Mouse (Mus musculus) urinary bladder, postnatal 14 days (tissue): Measurements from ENCODE around the gene Sec24b.
A peak's percentile ranks its signal among the peaks of the same experiment; 100 is the strongest.

ENCODE experiments used
- DNase-seq: peaks from one replicate; pipeline ENCODE4 v3.0.0; 2021; ENCODE audit warnings: low spot score

Gene Sec24b

GRCm38 (mm10) chr3:130054587-130054986 is 6.8 kb downstream of the Sec24b start:
- DNase-seq = peak; percentile 67

- no peak for DNase-seq
Measured at GRCm38 (mm10) chr3:130053340-130054066, 7.8 kb downstream of the Sec24b start.

GRCm38 (mm10) chr3:130052541-130053298 is 8.6 kb downstream of the Sec24b start:
- no peak for DNase-seq

DNA sequence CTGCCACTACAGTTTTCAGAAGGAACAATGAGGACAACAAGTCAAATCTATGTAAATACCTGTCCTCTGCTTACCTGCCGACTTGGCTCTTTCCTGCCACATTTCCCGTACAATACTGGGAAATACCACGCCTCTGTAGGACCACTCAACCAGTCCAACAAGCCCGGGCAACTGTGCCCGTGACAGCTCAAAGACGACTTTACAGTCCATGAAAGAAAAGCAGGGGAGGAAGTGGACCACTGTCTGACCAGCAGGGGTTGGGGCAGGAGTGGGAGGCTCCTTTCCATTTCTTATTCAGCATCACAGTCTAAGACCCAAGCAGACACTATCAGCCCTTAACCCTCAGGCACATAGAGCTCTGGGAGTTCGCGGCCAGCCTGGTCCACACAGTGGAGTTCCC is 9.2 kb downstream of the Sec24b start:
- DNase-seq = no peak

DNA sequence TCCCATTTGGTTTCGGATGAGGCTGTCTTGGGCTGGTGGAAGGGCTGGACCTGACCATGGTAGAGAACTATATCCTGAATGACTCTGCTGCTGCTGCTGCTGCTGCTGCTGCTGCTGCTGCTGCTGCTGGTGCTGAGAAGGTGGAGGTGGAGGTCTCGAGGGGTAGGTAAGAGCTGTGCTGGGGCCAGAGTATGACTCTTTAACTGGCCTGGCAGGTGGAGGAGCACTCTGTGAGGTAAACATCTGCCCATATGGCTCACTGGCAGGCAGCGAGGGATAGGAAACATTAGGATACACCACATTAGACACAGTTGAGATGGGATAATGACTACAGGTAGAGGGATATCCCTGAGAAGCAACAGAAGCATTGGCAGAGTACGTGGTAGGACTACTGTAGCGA is 20.6 kb downstream of the Sec24b start:
- DNase-seq = no peak

GRCm38 (mm10) chr3:130040017-130040416 is 21.3 kb downstream of the Sec24b start:
- DNase-seq = no peak

DNA sequence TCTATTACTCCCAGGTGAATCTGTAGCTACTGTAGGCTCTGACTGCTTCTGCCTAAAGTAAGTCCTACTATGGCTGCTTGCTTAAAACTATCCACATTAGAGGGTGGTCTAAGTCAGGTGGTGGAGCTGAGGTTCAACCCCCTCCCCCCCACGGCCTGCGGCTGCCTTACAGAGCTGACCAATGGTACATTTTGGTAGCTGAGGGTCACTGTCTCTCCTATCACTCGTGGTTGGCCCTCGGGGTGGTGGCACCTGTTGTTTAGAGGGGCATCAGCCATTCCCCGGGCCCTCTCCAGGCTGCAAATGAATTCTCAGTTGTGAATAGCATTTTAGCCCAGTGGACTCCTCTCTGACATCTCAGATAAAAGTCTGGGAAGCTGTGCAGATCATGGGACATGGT is 32.6 kb downstream of the Sec24b start:
- DNase-seq = no peak

- no peak for DNase-seq
Measured at GRCm38 (mm10) chr3:130026181-130026580, 35.2 kb downstream of the Sec24b start.

DNA sequence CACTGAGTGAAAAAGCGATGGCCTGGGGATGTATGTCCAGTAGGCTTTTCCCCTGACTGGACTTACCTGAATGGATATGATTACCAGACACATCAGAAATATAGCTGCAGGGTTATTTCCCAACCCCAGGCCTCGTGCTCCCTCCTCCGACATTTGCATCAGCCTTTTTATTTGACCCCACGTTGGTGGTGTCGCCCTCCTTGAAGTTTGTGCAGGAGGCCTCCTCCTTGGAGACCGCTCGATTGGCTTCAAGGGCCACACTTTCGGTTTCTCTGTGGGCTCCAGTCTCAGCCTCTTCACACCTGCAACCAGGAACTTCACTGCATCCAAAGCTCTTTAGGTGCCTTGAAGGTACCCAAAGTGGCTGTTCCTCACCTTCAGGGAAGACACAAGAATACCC is 35.8 kb downstream of the Sec24b start:
- DNase-seq = no peak

DNA sequence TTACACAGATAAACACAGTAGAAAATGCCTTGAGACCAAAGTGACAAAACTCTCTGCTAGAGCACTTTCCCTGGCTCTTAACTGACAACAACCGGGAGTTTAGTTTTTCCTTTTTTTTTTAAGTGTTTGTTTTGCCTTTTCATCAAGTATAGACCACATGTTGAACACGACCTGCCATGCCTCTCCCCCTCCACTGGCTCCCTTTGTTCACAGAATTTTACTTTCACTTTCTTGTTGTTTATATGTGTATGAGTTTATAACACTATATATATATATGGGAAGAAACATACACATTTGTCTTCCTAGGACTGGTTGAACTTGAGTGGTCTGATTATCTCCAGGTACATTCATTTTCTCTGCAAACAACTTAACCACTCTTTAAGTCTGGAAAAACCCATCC is 48.4 kb downstream of the Sec24b start:
- DNase-seq = no peak

DNA sequence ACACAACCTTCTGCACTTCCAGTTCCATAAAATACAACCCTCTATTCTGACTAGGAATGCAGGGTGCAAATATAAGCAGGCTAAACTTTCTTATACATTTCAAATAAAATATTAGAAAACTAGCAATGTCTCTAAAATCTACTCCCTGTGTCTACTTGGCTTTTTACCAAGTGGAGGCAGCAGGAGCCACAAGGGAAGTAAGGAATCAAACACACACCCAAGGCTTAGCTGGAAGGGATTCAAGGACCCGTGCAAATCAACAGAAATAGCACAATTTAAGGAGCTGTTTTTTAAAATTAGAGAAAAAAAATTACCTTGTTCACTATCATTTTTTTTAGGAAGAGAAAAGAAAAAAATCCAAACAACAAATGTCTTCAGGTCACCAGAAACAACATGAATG is 50.1 kb downstream of the Sec24b start:
- no peak for DNase-seq

GRCm38 (mm10) chr3:130006141-130006540 is 55.2 kb downstream of the Sec24b start:
- no peak for DNase-seq

DNA sequence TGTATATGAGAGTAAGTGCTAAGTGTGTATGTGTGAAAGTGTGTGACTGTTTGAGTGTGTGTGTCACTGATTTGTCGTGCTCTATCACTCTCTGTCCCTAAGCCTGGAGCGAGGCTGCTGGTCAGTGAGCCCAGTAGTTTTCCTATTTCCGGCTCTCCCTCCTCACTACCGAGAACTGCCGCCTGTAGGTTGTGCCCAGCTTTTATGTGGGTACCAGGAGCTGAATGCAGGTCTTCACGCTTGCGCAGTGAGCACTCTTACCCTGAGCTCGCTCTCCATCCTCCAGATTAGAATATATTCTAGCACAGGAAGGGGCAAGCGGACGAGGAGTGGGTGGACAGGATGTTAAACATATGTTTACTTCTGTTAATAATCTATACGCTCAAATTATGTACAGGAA is 60.4 kb downstream of the Sec24b start:
- no peak for DNase-seq

GRCm38 (mm10) chr3:129998526-129998925 is 62.8 kb downstream of the Sec24b start:
- DNase-seq = no peak

DNA sequence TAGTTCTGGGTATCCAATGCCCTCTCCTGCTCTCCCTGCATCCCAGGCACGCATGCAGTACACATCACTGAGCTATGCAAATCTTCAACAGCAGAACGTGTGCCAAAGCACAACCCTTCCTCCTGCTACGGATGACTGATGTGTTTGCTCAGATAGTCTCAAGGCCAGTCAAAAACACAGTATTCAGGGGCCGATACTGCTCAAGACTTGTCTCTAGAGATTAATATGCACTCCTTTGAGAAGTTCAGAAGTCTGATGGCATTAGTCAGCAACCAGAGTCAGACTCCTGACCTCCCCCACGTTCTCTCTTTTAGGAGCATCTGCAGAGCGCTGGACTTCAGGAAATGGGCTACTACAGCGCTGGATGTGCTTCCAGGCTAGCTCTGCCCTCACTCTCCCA is 63.4 kb downstream of the Sec24b start:
- peak; percentile 15 for DNase-seq

DNA sequence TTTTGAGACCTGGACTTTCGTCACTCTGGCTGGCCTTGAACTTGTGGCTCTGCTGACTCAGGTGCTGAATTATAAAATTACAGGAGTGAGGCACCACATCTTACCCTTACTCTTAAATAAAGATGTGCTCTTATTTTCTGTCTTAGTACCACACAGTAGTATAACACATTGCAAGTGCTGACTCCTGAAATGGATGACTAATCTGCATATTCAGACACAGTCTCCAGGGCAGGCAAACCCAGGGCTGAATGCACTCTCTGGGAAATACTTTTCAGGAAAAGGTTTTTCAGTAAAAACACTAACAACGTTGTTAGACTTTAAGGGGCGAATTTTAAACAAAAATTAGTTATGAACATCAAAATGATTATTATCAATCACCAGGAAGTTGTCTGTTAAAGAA is 64.0 kb downstream of the Sec24b start:
- DNase-seq = no peak

DNA sequence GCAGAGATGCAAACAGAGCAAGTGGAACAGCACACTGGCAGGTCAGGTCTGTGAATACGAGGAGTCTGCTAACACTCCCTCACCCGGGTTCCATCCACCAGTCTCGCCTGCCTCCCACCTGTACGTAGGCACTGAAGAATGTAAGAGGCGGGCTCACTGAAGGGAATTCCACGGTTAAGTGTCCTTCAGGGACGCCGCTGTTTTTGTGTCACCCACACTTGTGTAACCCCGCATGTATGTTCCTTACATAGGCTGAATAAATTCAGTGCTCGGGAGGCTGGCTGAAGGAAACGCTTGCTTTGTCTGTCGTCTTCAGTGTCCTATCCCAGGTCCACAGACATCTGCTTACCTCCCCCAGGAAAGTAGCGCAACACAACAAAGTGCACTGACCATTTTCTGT is 74.1 kb downstream of the Sec24b start:
- no peak for DNase-seq

DNA sequence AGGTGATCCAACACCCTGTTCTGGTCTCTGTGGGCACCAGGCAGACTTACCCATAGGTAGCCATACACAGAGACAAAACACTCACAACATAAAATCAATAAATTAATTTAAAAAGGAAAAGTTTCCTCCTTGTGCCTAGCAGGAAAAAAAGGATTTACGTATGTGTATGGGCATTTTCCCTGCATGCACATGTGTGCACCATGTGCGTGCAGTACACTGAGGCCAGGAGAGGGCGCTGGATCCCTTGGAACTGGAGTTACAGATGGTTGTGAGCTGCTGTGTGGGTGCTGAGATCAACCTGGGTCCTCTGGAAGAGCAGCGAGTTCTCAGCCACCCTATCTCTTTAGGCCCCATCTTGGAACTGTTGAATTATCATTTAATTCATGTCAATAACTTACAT is 76.0 kb downstream of the Sec24b start:
- DNase-seq = no peak

- no peak for DNase-seq
Measured at GRCm38 (mm10) chr3:129984797-129985196, 76.6 kb downstream of the Sec24b start.

GRCm38 (mm10) chr3:129982271-129982670 is 79.1 kb downstream of the Sec24b start:
- DNase-seq = no peak

DNA sequence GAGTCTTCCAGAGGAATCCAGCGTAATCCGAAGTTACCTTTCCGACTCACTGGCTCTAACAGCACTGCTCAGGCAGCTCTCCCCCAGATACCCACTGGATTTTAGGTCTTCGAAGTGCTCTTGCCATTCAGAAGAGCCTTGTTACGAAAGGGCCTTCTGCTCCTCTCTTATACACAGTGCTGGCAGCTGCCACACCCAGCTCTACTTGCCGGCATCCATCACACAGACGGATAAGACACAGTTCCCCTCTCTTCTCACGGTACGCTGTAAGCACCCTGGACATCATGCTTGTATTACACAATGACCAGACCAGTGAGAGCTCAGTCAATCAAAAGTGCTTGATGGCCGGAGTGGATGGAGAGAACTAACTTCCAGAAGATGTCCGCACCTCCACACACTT is 79.6 kb downstream of the Sec24b start:
- DNase-seq = no peak

DNA sequence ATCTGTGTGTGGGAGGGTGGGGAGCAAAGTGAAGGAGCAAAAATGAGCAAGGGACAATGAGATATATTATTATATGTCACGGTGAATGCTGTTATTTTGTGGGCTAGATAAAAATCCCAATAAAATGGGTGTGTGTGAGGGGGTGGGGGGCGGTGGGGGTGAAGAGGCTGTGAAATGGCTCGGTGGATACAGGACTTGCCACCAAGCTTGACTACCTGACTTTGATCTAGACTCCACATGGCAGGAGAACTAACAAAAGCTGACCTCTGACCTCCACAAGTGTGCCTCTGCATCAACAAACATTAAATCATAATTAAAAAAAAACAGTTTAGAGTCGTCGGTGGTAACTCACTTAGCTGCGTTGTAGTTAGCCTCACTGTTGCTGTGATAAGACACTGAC is 81.8 kb downstream of the Sec24b start:
- DNase-seq = no peak

DNA sequence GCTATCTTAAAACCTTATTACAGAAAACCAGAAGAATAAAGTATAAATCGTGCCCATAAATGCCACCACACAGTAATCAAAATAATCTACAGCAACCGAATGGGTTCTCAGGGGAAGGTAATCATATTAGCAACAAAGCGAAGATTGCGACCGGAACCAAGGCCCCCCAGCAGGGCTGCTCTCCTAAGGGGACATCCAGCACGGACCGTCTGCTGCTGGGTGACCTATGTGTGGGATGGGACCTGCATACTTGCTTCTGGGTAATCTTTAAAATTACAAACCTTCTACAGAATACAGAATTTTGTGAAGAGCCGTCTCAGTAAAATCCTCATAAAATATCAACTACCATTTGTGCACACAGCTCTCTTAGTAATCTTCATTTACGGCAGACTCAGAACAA is 82.6 kb downstream of the Sec24b start:
- no peak for DNase-seq

- DNase-seq = no peak
Measured at GRCm38 (mm10) chr3:129976317-129976716, 85.0 kb downstream of the Sec24b start.
